Mouse (Mus musculus) ovary, postnatal 10 days (tissue): ENCODE measurements around the gene Syde1.

Experiments used
- DNase-seq: peaks from one replicate; pipeline ENCODE4 v3.0.0; 2022; ENCODE audit warnings: low spot score

The Syde1 gene

GRCm38 (mm10) chr10:78575690-78576089 is 16.1 kb downstream of the Syde1 start:
- peak; percentile 29 for DNase-seq

GRCm38 (mm10) chr10:78575105-78575632 is 16.6 kb downstream of the Syde1 start:
- no peak for DNase-seq

GRCm38 (mm10) chr10:78574250-78575104 is 17.3 kb downstream of the Syde1 start, which contains the start of gene Ilvbl:
Gene Ilvbl (plus strand): TSS chr10:78574346.
- DNase-seq, result peak; percentile 77

- DNase-seq, result no peak
Observed at GRCm38 (mm10) chr10:78573226-78573625, 18.5 kb downstream of the Syde1 start.

GRCm38 (mm10) chr10:78570897-78571296 is 20.9 kb downstream of the Syde1 start:
- DNase-seq, result no peak

- DNase-seq, result no peak
Observed at GRCm38 (mm10) chr10:78570416-78570815, 21.3 kb downstream of the Syde1 start.

GRCm38 (mm10) chr10:78569686-78570085 is 22.1 kb downstream of the Syde1 start:
- no peak for DNase-seq

GRCm38 (mm10) chr10:78569191-78569590 is 22.6 kb downstream of the Syde1 start:
- DNase-seq, result no peak

- DNase-seq, result no peak
Observed at GRCm38 (mm10) chr10:78565070-78565469, 26.7 kb downstream of the Syde1 start.

GRCm38 (mm10) chr10:78540943-78541342 is 50.8 kb downstream of the Syde1 start:
- no peak for DNase-seq
